Mouse (Mus musculus) left cerebral cortex, postnatal 10 days (tissue): ENCODE data around the gene Ier2. TPM values are rescaled to one million over a fixed set of nuclear protein-coding genes. Genes with fewer than 3 reads are reported as not detected.

Experiments
- DNase-seq, 2 experiments: peaks; one replicate each; pipeline ENCODE4 v3.0.0; 2021 to 2022; ENCODE audit warnings: low spot score in 2 of 2, mixed read lengths in 1 of 2; ENCODE audit errors: extremely low spot score in 1 of 2
- intact Hi-C: fragments of 180-260 bp; cut with DNase I; formaldehyde crosslinking; loops from one replicate; pipeline ENCODE4 v1.15.1; 2025
- total RNA-seq, 2 experiments: library from RNA; stranded (reverse); gene quantifications; 2 replicates each; pipeline ENCODE4 v1.2.3; 2021

The Ier2 gene
- 10 to 100 TPM; 10.9 to 12.3 TPM for total RNA-seq

DNA sequence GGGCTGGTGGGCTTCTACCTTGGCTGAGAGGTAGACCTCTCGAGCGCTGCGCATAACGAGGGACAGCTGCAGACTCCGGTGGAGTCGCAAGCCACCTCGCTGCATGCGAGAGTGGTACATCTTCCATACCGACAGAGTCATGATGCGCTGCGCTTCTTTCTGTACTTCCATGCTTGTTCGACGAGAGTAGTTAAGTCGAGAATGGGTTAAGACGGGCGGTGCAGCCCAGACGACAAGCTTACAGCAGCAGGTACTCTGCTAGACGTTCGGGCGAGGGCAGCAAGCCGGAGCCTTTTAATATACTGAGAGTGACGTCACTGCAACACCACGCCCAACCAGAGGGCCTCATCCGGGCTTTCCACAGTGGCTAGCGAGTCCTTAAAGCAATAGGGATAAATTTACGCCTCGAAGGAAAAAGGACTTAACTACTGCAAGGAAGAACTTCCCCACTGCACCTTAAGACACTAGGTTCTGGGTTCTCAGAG is at the start of gene Ier2:
Ier2 (minus strand) TSS at position 272 of the 485 bp plus-strand sequence.
- intact Hi-C loops: no loop called here
- peak; percentile 95 to 96 for DNase-seq

DNA sequence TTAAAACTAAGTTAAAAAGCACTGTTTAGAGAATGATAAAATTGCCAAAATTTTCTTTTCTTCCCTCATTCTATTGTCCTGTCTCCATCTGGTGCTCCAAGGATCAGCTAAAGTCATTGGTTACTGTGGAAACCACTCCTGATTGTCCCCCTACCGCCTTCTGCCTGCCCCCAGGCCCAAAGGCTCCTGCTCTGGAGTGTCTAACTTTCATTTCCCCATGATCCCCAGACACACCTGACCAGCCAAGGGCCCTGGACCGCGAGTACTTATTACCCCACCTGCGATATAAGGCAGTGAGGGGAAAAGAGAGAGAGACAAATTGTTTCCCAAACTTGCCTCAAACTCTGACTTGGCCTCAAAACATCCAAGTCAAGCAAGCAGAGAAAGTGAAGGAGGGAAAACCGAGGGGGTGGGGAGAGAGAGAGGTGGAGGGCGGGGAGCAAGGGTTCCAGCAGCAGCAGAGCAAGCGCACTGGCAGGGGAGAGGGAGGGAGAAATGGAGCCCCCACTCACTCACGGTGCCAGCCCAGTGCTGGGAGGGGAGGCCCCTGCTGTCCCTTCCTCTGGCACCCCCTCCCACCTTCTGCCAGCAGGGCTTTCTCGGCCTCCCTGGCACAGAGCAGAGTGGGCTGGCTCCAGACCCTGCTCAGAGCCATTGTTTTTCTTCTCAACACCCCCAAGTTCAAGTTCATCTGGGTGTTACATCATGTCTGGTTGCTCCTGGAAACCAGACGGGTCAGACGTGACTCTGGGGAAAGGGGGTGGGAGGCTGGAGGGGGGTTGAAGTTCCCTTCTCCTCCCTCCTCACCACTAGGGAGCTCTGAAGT is 49.5 kb upstream of the Ier2 start:
- DNase-seq: peak in 1 of 2 experiments; percentile 70
- intact Hi-C loops: no loop called here

DNA sequence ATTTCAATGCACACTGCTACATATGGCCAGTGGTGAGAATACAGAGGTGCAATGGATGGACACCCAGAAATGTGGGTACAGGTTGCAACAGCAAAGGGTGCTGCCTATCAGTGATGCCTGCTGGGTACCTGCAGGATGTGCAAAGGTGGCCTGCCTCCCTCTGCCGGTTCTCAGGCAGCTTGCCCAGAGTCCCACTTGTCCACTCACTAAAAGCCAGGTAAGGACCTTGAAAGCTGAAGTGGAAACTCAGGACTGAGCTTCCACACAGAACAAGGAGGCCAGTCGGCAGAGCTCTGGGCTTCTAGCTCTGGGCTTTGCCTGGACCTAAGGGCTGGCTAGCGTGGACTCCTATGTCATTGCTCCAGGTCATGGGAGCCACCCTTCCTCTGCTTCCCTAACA is 48.7 kb upstream of the Ier2 start:
- intact Hi-C loops: no loop called here
- no peak for DNase-seq

DNA sequence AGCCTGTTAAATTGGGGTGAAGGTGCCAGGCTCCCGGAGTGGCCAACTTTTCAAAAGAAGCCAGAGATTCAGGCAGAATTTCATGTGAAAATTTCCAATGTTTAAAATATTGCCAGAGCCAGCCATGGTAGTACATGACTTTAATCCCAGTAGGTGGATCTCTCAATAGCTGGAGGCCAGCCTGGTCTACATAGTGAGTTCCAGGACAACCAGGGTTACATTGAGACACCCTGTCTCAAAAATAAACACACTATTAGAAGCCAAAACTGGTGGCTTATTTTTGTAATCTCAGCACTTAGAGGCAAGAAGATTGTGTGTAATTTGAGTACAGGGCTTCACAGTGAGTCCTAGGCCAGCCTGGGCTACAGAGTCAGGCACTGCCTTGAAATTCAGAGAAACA is 47.3 kb upstream of the Ier2 start:
- intact Hi-C loops: loop anchor here (2.0 kb wide), 1 partner anchor 103 kb away; no protein-coding TSS in a partner anchor
- no peak for DNase-seq

DNA sequence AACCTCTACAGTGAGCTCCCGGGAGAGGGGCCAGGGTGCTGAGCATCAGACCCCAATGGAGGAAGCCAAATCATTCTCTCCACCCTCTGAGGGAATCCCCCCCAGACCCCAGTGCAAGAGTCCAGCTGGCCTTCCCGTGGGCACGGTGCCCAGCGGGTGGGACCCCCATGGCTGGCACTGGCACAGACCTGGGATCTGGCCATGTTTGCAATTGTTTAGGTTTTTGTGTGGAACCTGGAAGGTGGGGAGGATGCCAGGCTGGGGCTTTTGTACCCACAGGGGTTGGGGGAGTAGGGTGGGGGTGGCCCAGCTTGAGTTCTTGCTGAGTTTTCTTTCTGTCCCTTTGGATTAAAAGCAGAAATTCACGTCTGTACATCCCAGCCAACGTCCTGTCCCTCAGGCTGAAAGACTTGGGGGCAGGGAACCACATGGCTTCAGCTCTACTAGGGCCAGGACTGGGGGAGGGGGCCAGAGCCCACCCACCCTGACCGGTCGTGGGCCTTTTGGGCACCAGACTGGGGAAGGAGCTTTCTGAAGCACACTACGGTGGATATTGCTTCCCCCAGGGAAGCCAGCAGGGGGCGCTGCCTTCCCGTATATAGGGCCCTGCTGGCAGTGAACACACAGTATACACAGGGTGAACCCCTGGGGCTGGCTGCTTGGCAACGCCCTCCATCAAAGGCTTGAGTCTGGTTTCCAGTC is 46.3 kb upstream of the Ier2 start:
- intact Hi-C loops: loop anchor here (2.0 kb wide), 1 partner anchor 104 kb away; no protein-coding TSS in a partner anchor

DNA sequence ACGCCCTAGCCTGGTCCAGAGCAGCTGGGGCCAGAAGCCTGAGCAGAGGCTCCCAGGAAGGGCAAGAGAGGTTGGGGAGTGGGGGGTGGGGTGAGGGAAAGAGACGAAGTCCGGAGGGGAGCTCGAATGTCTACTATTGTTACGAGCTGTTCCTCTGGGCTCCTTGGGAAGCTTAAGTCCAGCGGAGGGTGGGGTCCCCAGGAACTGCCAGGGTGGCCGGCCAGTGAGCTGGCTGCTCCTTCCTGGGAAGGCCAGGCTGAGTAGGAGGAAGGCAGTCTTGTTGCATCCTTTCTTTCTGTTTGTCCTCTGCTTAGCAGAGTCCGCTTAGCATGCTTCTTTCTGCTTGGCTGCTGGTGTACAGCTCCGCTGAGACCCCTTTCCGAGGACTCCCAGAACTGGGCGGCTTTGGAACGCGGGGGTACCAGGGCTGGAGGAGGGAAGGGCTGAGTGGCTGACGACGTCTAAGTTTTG is 45.5 kb upstream of the Ier2 start:
- DNase-seq: peak in 1 of 2 experiments; percentile 35
- intact Hi-C loops: loop anchor here (2.0 kb wide), 1 partner anchor 105 kb away; no protein-coding TSS in a partner anchor

More for the DNA sequence above, 46.3 kb upstream of the Ier2 start:
- peak; percentile 83 to 92 for DNase-seq

DNA sequence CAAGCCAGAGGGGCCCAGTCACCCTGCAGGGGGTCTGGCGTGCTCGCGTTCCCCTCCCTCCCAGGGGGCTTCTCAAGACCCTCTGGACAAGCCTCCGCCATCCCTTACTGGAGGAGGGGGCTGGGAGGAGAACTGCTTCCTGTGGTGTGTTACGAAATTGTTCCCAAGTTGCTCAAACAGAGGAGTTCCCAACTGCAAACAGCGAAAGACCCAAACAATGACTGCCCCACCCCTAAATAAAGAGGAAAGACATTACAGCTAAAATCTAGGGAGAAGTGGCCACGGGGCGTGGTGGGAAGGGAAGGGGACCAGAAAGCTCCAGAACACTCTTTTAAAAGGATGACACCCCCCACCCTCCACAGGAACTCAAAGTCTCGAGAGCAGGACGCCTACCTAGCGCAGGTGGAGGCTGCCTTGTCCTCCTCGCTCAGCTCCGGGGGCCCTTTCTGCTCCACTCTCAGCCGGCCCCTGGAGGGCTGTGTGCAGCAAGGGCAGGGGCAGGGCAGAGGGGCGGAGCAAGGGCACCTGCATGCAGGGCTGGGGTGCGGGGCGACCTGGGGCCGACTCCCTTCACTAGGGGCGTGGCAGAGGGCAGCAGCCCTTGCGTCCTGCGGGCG is 44.7 kb upstream of the Ier2 start:
- peak in 1 of 2 experiments; percentile 75 for DNase-seq
- intact Hi-C loops: no loop called here

DNA sequence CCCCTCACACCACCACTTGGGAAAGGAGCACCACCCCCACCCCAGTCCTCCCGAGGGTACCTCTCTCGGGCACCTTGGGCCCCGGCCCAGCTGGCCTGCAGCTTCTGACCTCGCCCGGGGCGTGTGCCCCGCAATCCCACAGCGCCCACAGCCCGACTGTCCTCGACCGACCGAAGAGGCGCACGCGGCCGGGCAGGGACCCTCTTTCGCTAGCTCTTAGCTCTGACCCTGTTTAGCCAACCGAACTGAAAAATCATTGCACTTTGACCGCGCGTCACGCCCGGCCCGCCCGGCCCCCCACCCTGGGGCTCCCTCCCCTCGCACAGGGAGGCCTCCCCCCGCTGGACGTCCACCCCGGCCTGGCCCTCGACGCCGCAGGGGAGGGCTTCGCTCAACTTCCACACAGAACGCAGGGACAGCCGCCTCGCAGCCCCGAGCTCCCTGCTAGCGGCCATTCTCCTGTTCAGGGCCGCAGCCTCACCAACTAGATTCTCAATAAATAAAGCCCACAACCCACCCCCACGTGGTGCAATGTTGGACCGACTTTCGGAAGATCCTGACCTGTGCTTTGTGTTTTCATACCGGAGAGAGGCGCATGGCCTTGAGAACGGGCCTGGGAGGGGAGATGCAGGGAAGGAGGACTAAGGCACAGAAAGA is 44.1 kb upstream of the Ier2 start:
- intact Hi-C loops: no loop called here
- DNase-seq: peak in 1 of 2 experiments; percentile 61

DNA sequence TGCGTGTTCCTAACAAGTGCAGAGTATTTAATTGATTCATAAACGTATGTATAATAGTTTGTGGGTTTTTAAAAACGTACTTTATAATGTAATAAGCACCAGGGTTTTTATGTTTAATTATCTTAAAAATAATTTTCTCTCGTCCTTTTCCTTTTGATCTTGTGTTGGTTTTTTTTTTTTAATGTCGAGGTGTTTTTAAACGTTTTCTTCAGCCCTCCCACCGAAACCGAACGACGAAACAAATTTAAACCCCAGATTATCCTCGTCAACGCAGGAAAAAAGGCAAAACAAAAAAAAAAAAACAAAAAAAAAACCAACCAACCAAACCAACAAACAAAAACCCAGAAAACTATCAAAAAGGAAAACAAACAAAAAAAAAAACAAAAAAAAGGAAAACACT is 43.3 kb upstream of the Ier2 start:
- DNase-seq: no peak
- intact Hi-C loops: no loop called here

DNA sequence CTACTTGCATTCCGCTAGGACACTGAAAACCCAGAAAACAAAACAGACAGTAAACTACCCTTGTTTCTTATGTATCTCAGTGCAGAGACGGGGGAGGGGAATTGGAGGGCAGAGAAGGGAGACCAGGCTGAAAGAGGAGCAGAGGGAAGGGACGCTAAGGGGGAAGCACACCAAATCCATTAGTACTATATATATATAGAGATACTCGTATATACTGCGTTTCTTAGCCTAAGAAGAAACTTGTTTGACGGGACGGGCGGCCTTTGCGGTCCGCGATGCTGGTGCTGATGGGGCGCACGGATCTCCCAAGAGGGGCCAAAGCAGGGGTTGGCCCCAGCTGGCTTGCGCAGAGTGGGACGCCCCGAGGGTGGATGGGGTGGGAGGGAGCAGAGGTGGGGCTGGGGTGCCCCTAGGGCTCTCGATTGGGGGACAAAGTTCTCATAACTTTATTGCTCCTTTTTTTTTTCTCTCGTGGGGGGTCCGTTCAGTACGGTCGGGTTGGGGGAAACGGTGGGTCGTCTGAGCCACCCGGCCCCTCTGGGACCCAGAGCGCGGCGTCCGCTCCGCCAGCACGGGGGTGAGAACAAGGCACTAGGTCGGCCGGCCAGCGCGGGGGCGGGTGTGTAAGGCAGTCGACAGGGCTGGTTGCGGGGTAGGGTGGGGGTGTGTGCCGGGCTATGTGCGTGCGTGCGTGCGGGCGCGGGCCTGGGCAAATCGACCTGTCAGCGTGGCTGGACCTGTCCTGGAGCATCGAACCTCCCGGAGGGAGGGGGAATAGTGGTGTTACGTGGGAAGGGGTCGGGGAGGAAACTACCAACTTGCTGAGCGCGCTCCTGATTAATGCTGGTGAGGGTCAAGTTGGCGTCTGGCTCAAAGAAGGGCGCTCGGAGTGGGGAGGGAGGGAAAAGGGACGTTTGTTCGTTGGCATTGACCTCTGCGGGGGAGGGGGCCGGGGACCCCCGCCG is 42.5 kb upstream of the Ier2 start:
- peak in 1 of 2 experiments; percentile 74 for DNase-seq
- intact Hi-C loops: no loop called here

DNA sequence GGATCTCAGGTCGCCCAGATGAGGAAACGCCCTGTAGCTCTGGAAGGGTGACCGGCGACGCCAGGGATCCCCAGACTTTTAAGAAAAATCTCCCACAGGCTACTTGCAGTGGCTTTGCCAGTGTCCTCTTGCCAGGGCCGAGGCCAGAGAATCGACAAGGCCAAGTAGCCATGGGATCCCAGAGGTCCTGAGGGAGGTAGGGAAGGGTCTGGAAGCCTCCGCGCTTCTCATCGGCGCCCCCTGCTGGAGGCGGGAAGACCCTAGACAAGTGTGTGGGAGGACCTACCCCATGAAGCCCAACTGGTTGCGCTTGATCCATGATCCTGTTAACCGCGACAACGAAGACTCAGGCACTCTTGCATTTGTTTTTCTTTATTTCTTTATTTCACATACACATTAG is 41.7 kb upstream of the Ier2 start:
- intact Hi-C loops: no loop called here
- DNase-seq: peak in 1 of 2 experiments; percentile 90

DNA sequence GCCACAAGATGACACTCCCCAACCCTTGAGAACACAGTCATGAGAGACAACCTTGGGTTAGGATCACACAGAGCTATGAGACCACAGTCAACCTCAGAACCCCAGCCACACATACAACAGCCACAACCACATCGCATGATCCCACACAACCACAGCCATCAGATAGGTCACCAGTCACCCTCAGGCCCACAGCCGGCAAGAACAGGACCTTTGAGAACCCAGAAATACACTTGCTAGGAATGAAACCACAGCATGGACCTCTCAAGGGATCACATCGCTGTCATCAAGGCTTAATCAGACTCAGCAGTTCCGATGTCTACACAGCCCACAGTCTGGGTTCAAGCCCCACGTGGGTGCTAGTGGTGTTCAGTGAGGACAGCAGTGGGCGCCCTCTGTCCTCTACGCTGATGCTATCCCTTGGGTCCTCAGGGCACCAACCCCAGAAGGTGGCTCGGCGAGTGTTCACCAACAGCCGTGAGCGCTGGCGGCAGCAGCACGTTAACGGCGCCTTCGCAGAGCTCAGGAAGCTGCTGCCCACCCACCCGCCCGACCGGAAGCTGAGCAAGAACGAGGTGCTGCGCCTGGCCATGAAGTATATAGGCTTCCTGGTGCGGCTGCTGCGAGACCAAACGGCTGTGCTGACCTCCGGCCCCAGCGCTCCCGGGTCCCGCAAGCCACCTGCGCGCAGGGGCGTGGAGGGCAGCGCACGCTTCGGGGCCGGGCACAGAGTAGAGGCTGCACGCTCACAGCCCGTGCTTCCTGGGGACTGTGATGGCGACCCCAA is 41.0 kb upstream of the Ier2 start:
- intact Hi-C loops: no loop called here
- DNase-seq: peak in 1 of 2 experiments; percentile 55

DNA sequence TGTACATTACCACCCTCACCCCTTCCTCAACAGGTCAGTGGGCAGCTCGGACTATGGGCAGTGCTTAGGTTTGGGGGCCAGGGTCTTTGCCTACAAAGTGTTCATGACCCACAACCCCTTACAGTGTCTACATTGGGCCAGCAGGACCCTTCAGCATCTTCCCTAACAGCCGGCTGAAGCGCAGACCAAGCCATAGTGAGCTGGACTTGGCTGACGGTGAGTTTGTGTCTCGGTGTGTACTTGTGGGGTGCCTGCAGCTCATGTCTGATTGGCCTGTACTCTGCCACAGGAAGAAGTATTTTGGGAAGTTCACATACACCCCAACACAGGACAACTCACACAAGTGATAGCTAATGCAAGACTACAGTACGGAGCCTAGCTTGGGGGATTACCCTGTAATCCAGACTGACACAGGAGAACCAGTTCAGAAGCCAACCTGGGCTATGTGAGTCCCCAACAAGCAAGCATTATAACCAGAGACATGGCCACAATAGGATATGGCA is 40.4 kb upstream of the Ier2 start:
- intact Hi-C loops: no loop called here
- DNase-seq: no peak

DNA sequence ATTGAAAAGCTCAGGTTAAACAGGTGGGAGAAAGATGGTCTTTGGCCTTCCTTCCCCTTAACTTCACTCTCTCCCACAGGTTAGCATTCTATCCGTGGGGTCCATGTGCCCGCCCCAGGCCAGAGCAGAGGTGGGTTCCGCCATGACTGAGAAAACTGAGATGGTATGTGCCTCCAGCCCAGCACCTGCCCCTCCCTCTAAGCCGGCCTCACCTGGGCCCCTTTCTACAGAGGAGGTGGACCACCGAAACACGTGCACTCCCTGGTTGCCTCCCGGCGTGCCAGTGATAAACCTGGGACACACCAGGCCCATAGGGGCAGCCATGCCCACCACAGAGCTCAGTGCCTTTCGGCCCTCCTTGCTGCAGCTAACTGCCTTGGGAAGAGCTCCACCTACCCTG is 39.9 kb upstream of the Ier2 start:
- peak in 1 of 2 experiments; percentile 32 for DNase-seq
- intact Hi-C loops: no loop called here

DNA sequence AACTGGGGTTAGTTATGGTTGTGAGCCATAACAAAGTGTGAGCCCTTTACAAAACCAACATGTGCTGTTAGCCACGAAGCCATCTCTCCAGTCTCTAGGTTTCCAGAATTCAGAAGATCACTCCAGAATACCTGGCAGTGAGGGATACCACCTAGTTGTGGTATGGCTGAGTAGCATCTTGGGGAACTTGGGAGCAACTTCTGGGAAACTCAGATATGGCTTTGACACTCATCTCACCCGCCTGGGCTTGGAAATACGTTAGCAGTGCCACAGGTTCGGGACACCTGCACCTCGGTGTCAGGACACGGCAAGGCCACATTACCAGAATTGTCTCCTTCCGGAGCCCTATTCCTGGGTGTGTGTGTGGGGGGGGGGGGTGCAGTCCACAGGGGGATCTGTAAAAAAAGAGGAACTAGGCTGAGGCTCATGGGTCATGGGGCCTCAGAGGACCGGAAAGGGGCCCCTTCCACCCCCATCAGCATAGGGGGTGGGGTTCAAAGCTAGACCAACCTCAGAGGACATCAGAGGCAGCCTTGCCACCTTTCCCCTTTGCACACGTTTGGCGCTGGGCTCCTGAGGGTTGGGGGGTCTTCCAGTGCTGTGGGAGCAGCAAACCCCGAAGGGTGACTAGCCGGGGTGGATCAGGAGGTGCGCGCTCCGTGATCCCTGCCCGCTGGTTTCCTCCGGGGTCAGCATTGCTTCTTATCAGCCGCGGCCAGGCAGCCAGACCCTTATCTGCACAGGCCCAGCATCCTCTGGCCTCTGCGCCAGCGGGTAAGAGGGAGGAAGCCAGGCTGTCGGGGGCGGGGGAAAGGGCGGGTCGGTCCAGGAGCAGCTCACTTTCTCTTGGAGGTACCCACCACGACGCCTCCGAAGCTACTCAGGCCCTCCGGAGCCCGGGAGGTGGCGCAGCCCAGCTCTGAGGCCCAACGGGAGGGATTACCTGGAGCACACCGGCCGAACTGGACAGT is 38.6 kb upstream of the Ier2 start, which contains the start of gene Lyl1:
Lyl1 (plus strand) TSS at position 517 of the 971 bp plus-strand sequence.
- intact Hi-C loops: no loop called here
- peak in 1 of 2 experiments; percentile 88 for DNase-seq
